Mouse (Mus musculus) cerebellum, adult 2 months (tissue): ENCODE measurements around the gene Neurod6.

Source experiments
- CTCF ChIP-seq: fragments of 200-500 bp; IDR thresholded peaks from 2 replicates; pipeline ENCODE4 v1.5.1; 2011; ENCODE audit warnings: low read depth, mild to moderate bottlenecking, control low read depth, low read length, moderate library complexity, borderline replicate concordance; ENCODE audit not compliant: insufficient read depth
- POLR2A ChIP-seq: fragments of 200-500 bp; IDR thresholded peaks from 2 replicates; pipeline ENCODE4 v1.6.1; 2011; ENCODE audit warnings: low read length, control low read depth, borderline replicate concordance; ENCODE audit not compliant: insufficient read depth

DNA sequence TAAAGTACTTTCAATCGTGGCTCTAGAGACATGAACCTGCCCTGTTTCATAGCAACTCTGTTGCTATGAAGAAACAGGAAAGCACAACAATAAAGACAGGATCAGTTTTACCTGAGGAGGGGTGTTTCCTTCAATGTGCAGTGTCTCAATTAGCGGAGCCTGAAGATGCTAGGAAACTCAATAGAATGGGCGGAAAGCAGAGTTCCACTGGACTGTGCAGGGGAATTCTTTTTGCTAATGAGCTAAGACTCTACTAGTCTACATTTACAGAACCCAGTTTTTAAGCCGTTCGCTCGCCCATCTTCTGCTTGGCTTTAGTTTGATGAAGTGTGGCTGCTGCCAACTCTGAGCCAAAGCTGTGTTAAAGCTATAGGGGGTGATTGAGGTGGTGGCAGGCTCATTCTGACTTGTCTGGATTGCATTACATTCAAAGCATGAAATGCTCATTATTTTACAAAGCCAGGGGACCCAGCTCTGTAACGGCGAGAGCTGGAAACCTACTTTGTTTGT lies 33.2 kb downstream of the Neurod6 start:
- no peak for TF ChIP-seq CTCF
- TF ChIP-seq POLR2A, result no peak
